In genomic region chr15:88085631-88086030, GRCm38 (mm10) we compare ENCODE assay signal across 29 mouse cellular contexts.
DNase-seq lines count a peak whose midpoint lies in the region; ATAC-seq lines count a peak whose summit lies in the region.
"Had no signal": no experiment of that assay in that cellular context is flagged by ENCODE, and none has a peak within 500 bp of the region (broad histone marks: within the 10 kb centered on the region; RNA-seq: fewer than 3 reads in every experiment).

No protein-coding gene starts in this region.

- no peak overlapping the region for H3K9ac ChIP-seq in heart, embryonic 15.5 days
- H3K9ac ChIP-seq in heart, embryonic 12.5 days: no peak overlapping the region
- H3K9ac ChIP-seq in lung, embryonic 15.5 days: no peak overlapping the region
- H3K9ac ChIP-seq: forebrain, postnatal 0 days; hindbrain, embryonic 12.5 days; limb, embryonic 13.5 days; midbrain, embryonic 12.5 days; neural tube, embryonic 12.5 days; stomach, embryonic 15.5 days had no signal

- ATAC-seq in heart, embryonic 15.5 days (replicated peaks; ENCODE audit: insufficient number of reproducible peaks, insufficient read depth, low FRiP score, low read depth): 0 out of 2 replicates have a peak, but pooled peaks have one; percentile 47
- ATAC-seq in heart, embryonic 12.5 days (ENCODE audit: insufficient number of reproducible peaks, low FRiP score): no peak
- ATAC-seq in lung, embryonic 15.5 days (ENCODE audit: borderline replicate concordance, extremely low read depth, low FRiP score, low TSS enrichment): 0 out of 2 replicates have a peak, but pooled peaks have one; percentile 15
- ATAC-seq in megakaryocyte-erythroid progenitor cell, adult 5-6 weeks (replicated peaks; ENCODE audit: low FRiP score, low TSS enrichment, poor library complexity, severe bottlenecking): no peak
- ATAC-seq: activated CD4-positive, CD25-positive, alpha-beta regulatory T cell, adult 4 months; forebrain, postnatal 0 days; intestine, embryonic 16.5 days had no signal

- peak; percentile 56 for DNase-seq in lung, postnatal 25 days (ENCODE audit: low spot score)
- DNase-seq in frontal cortex, postnatal 36 days (ENCODE audit: low spot score in 2 of 2): no peak
- DNase-seq in gastrocnemius, adult 8-10 months (ENCODE audit: low spot score in 2 of 2): no peak
- DNase-seq: adrenal gland, adult 2 months; adrenal gland, postnatal 36 days; B cell, adult 2 months; cerebellum, adult 18-20 months; cerebellum, postnatal 10 days; forebrain, postnatal 0 days; gastrocnemius, postnatal 25 days; kidney, adult 8-10 months; kidney, postnatal 4 days; thymus, postnatal 14 days had no signal

- WGBS in heart, embryonic 15.5 days: 49% methylated on average over 3 of the region's 3 CpGs
- 58% methylated on average over 3 of the region's 3 CpGs for WGBS in heart, embryonic 12.5 days
- 41% methylated on average over 3 of the region's 3 CpGs for WGBS in lung, embryonic 15.5 days

- no peak overlapping the region for H3K4me2 ChIP-seq in heart, embryonic 15.5 days
- H3K4me2 ChIP-seq in heart, embryonic 12.5 days: no peak overlapping the region
- no peak overlapping the region for H3K4me2 ChIP-seq in lung, embryonic 15.5 days
- H3K4me2 ChIP-seq: hindbrain, embryonic 12.5 days; limb, embryonic 13.5 days; liver, embryonic 11.5 days; midbrain, embryonic 12.5 days; neural tube, embryonic 12.5 days; stomach, embryonic 15.5 days had no signal

- no peak overlapping the region for H3K4me3 ChIP-seq in heart, embryonic 15.5 days
- no peak overlapping the region for H3K4me3 ChIP-seq in heart, embryonic 12.5 days
- H3K4me3 ChIP-seq in lung, embryonic 15.5 days: no peak overlapping the region
- H3K4me3 ChIP-seq: erythroblast, embryonic 14.5 days; heart, adult 2 months; hindbrain, embryonic 12.5 days; limb, embryonic 13.5 days; midbrain, embryonic 12.5 days; myocyte; neural tube, embryonic 12.5 days; stomach, embryonic 15.5 days had no signal

- no peaks in the 10 kb centered on the region for H3K4me1 ChIP-seq in heart, embryonic 15.5 days (replicated peaks)
- no peaks in the 10 kb centered on the region for H3K4me1 ChIP-seq in heart, embryonic 12.5 days (replicated peaks)
- peaks cover 4% of the 10 kb centered on the region; the same call in 1 of the 2 replicates for H3K4me1 ChIP-seq in lung, embryonic 15.5 days
- H3K4me1 ChIP-seq: limb, embryonic 13.5 days; stomach, embryonic 15.5 days had no signal

- H3K27ac ChIP-seq in heart, embryonic 15.5 days: no peak overlapping the region
- no peak overlapping the region for H3K27ac ChIP-seq in heart, embryonic 12.5 days (ENCODE audit: poor library complexity, severe bottlenecking)
- H3K27ac ChIP-seq in lung, embryonic 15.5 days: no peak overlapping the region
- H3K27ac ChIP-seq: heart, adult 2 months; hindbrain, embryonic 12.5 days; kidney, postnatal 0 days; limb, embryonic 13.5 days; midbrain, embryonic 12.5 days; neural tube, embryonic 12.5 days; stomach, embryonic 15.5 days had no signal

- H3K36me3 ChIP-seq in heart, embryonic 15.5 days: no peaks in the 10 kb centered on the region
- no peaks in the 10 kb centered on the region for H3K36me3 ChIP-seq in heart, embryonic 12.5 days
- H3K36me3 ChIP-seq in lung, embryonic 15.5 days: no peaks in the 10 kb centered on the region
- H3K36me3 ChIP-seq: hindbrain, embryonic 12.5 days; limb, embryonic 13.5 days; midbrain, embryonic 12.5 days; neural tube, embryonic 12.5 days; stomach, embryonic 15.5 days had no signal

- no peaks in the 10 kb centered on the region; the same call in 1 of the 2 replicates for H3K27me3 ChIP-seq in heart, embryonic 15.5 days
- no peaks in the 10 kb centered on the region; the same call in 1 of the 2 replicates for H3K27me3 ChIP-seq in heart, embryonic 12.5 days (replicated peaks)
- H3K27me3 ChIP-seq in lung, embryonic 15.5 days: no peaks in the 10 kb centered on the region
- H3K27me3 ChIP-seq: hindbrain, embryonic 12.5 days; limb, embryonic 13.5 days; midbrain, embryonic 12.5 days; neural tube, embryonic 12.5 days; stomach, embryonic 15.5 days had no signal

- H3K9me3 ChIP-seq in heart, embryonic 15.5 days (replicated peaks): no peaks in the 10 kb centered on the region
- H3K9me3 ChIP-seq in heart, embryonic 12.5 days (replicated peaks): no peaks in the 10 kb centered on the region
- no peaks in the 10 kb centered on the region for H3K9me3 ChIP-seq in lung, embryonic 15.5 days
- H3K9me3 ChIP-seq: hindbrain, embryonic 12.5 days; limb, embryonic 13.5 days; midbrain, embryonic 12.5 days; neural tube, embryonic 12.5 days; stomach, embryonic 15.5 days had no signal

Comparison
In these comparisons a context has a peak if more than half of its experiments do, and no peak if none do; other contexts are left out.
1. ATAC-seq: peak in heart, embryonic 15.5 days (single experiment) and lung, embryonic 15.5 days (single experiment); none in heart, embryonic 12.5 days (single experiment) and megakaryocyte-erythroid progenitor cell, adult 5-6 weeks (single experiment).